Mouse (Mus musculus) intestine, embryonic 14.5 days (tissue): Measurements from ENCODE around the gene Myo1c. TPM values are rescaled to one million over a fixed set of nuclear protein-coding genes. Genes with fewer than 3 reads are reported as not detected.
A peak's percentile ranks its signal among the peaks of the same experiment; 100 is the strongest.

Experiments
- ATAC-seq: fragments of 200-750 bp; cut with Nextera tagmentation; replicated peaks from 2 replicates; pipeline ENCODE4 v1.8.0; 2017; ENCODE audit warnings: low read depth, moderate number of reproducible peaks, moderate TSS enrichment, moderate library complexity; ENCODE audit not compliant: low FRiP score, low TSS enrichment
- DNase-seq: peaks from one replicate; pipeline ENCODE4 v3.0.0-alpha.2; 2018; ENCODE audit warnings: low spot score
- H3K27ac ChIP-seq: fragments of 300-500 bp; sonication (generic); 2 replicates; pipeline ENCODE4 v1.5.1; 2014; ENCODE audit warnings: low read depth, mild to moderate bottlenecking, control low read depth
- H3K27me3 ChIP-seq: fragments of 300-500 bp; sonication (generic); replicated peaks from 2 replicates; pipeline ENCODE4 v1.6.1; 2014; ENCODE audit warnings: low read length, control low read depth; ENCODE audit not compliant: control insufficient read depth, insufficient read depth
- H3K36me3 ChIP-seq: fragments of 300-500 bp; sonication (generic); 2 replicates; pipeline ENCODE4 v1.6.1; 2014; ENCODE audit warnings: low read length, control low read depth; ENCODE audit not compliant: control insufficient read depth, insufficient read depth
- H3K4me1 ChIP-seq: fragments of 300-500 bp; sonication (generic); replicated peaks from 2 replicates; pipeline ENCODE4 v1.6.1; 2014; ENCODE audit warnings: low read length, control low read depth, mixed read lengths; ENCODE audit not compliant: control insufficient read depth, insufficient read depth
- H3K4me2 ChIP-seq: fragments of 300-500 bp; sonication (generic); 2 replicates; pipeline ENCODE4 v1.6.1; 2014; ENCODE audit warnings: low read length
- H3K4me3 ChIP-seq: fragments of 300-500 bp; sonication (generic); 2 replicates; pipeline ENCODE4 v1.5.1; 2014; ENCODE audit warnings: low read depth, low read length, control low read depth, mixed read lengths
- H3K9ac ChIP-seq: fragments of 300-500 bp; sonication (generic); 2 replicates; pipeline ENCODE4 v1.6.1; 2014; ENCODE audit warnings: mild to moderate bottlenecking, low read length
- H3K9me3 ChIP-seq: fragments of 300-500 bp; sonication (generic); 2 replicates; pipeline ENCODE4 v1.6.1; 2016; ENCODE audit warnings: low read length, control low read depth; ENCODE audit not compliant: control insufficient read depth
- WGBS: fragments of 180-500 bp; shearing (Covaris S2); extraction: QIAGEN DNeasy Blood & Tissue Kit; methylation state at CpG from one replicate; pipeline ENCODE4 v1.1.7; 2014; 5-methylcytosine and 5-hydroxymethylcytosine counted together
- polyA plus RNA-seq: library from polyadenylated mRNA; unstranded; fragments of >200 nt; fragmentation: Nextera tagmentation; extraction: Ambion mirVana; gene quantifications from 2 replicates; pipeline ENCODE4 v1.2.1, GENCODE M21; 2014

Myo1c gene
- polyA plus RNA-seq, 1 experiment from 2014 or later = 41.7 TPM

GRCm38 (mm10) chr11:75652222-75652941 is 2.1 kb downstream of the Myo1c start:
- H3K27me3 ChIP-seq = no peaks in the 10 kb centered on the region; the same call in 1 of the 2 replicates
- no peaks in the 10 kb centered on the region for H3K9me3 ChIP-seq
- H3K36me3 ChIP-seq = 0 out of 2 replicates have a peak, but pooled peaks cover 2% of the 10 kb centered on the region
- peak overlapping the region; percentile 86; the same call in 1 of the 2 replicates for H3K27ac ChIP-seq
- WGBS = 30% methylated on average over 20 of the region's 20 CpGs
- peak overlapping the region; percentile 81 for H3K4me3 ChIP-seq
- H3K9ac ChIP-seq = peak overlapping the region; percentile 80
- H3K4me2 ChIP-seq = peak overlapping the region; percentile 74
- ATAC-seq = no peak
- no peak for DNase-seq
- peaks cover 38% of the 10 kb centered on the region for H3K4me1 ChIP-seq

- Histone ChIP-seq H3K27me3 (no peaks in the 10 kb centered on the region; the same call in 1 of the 2 replicates), H3K4me1 (peaks cover 38% of the 10 kb centered on the region), H3K9me3 (no peaks in the 10 kb centered on the region), H3K4me2 (peak overlapping the region; percentile 74), H3K36me3 (0 out of 2 replicates have a peak, but pooled peaks cover 9% of the 10 kb centered on the region), H3K9ac (peak overlapping the region; percentile 43; the same call in 1 of the 2 replicates), H3K4me3 (peak overlapping the region; percentile 47), H3K27ac (peak overlapping the region; percentile 62; the same call in 1 of the 2 replicates)
- ATAC-seq (no peak), DNase-seq (peak; percentile 69)
- 35% methylated on average over 14 of the region's 14 CpGs for WGBS
Measured at GRCm38 (mm10) chr11:75652942-75653684, 2.8 kb downstream of the Myo1c start.

GRCm38 (mm10) chr11:75653781-75654470 is 3.6 kb downstream of the Myo1c start:
- peaks cover 17% of the 10 kb centered on the region; the same call in 1 of the 2 replicates for H3K36me3 ChIP-seq
- H3K27ac ChIP-seq = peak overlapping the region; percentile 62; the same call in 1 of the 2 replicates
- DNase-seq (peak; percentile 92), ATAC-seq (peak; percentile 47)
- H3K27me3 ChIP-seq = no peaks in the 10 kb centered on the region; the same call in 1 of the 2 replicates
- H3K4me3 ChIP-seq = peak overlapping the region; percentile 47
- WGBS = 1% methylated on average over 40 of the region's 45 CpGs
- no peaks in the 10 kb centered on the region for H3K9me3 ChIP-seq
- H3K4me2 ChIP-seq = peak overlapping the region; percentile 74
- H3K4me1 ChIP-seq = peaks cover 38% of the 10 kb centered on the region
- H3K9ac ChIP-seq = peak overlapping the region; percentile 43

- H3K4me2 ChIP-seq = peak overlapping the region; percentile 74
- ATAC-seq (peak; percentile 2), DNase-seq (no peak)
- WGBS = 45% methylated on average over 25 of the region's 25 CpGs
- H3K27me3 ChIP-seq = no peaks in the 10 kb centered on the region; the same call in 1 of the 2 replicates
- peak overlapping the region; percentile 71 for H3K27ac ChIP-seq
- peaks cover 20% of the 10 kb centered on the region; the same call in 1 of the 2 replicates for H3K36me3 ChIP-seq
- no peak overlapping the region; the same call in 1 of the 2 replicates for H3K9ac ChIP-seq
- H3K4me1 ChIP-seq = peaks cover 38% of the 10 kb centered on the region
- no peaks in the 10 kb centered on the region for H3K9me3 ChIP-seq
- H3K4me3 ChIP-seq = peak overlapping the region; percentile 47
Measured at GRCm38 (mm10) chr11:75654471-75655390, 4.4 kb downstream of the Myo1c start.

GRCm38 (mm10) chr11:75655621-75656545 is 5.6 kb downstream of the Myo1c start:
- peak overlapping the region; percentile 55 for H3K9ac ChIP-seq
- H3K4me1 ChIP-seq = peaks cover 35% of the 10 kb centered on the region
- no peaks in the 10 kb centered on the region for H3K9me3 ChIP-seq
- peak overlapping the region; percentile 51 for H3K4me3 ChIP-seq
- H3K4me2 ChIP-seq = peak overlapping the region; percentile 66
- ATAC-seq (peak; percentile 47), DNase-seq (peak; percentile 83)
- H3K27me3 ChIP-seq = no peaks in the 10 kb centered on the region; the same call in 1 of the 2 replicates
- H3K36me3 ChIP-seq = peaks cover 31% of the 10 kb centered on the region
- under 1% methylated on average over 72 of the region's 78 CpGs for WGBS
- H3K27ac ChIP-seq = peak overlapping the region; percentile 71

- Histone ChIP-seq H3K27me3 (no peaks in the 10 kb centered on the region; the same call in 1 of the 2 replicates), H3K36me3 (peaks cover 41% of the 10 kb centered on the region), H3K27ac (no peak overlapping the region), H3K4me3 (peak overlapping the region; percentile 51), H3K9me3 (no peaks in the 10 kb centered on the region), H3K9ac (peak overlapping the region; percentile 55), H3K4me2 (peak overlapping the region; percentile 66), H3K4me1 (peaks cover 32% of the 10 kb centered on the region)
- ATAC-seq (no peak), DNase-seq (no peak)
- 56% methylated on average over 19 of the region's 20 CpGs for WGBS
Measured at GRCm38 (mm10) chr11:75656621-75657590, 6.6 kb downstream of the Myo1c start.
